Mouse (Mus musculus): ENCODE measurements around the gene Npc1l1.

Gene Npc1l1

GRCm38 (mm10) chr11:6207090-6207489 lies 22.9 kb downstream of the Npc1l1 start:
- no peak for DNase-seq (ENCODE audit: low read depth, low spot score)

DNA sequence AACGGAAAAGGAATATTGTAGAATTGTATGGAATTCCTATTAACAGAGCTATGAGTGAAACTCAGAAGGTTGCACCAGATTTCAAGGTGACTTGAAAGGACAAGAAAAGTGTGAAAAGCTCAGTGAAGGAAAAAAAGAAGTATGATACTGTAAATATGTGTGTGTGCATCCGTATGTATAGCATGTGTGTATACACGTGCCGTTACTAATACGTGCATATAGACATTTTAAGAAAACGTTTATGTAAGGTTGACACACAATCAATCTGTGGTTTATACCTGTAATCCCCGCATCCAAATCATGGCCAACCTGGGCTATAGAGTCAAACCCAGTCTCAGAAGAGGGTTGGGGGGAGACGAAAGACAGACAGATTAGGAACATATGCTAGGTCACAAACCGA lies 29.4 kb downstream of the Npc1l1 start:
- no peak for DNase-seq (ENCODE audit: low read depth, low spot score)

DNA sequence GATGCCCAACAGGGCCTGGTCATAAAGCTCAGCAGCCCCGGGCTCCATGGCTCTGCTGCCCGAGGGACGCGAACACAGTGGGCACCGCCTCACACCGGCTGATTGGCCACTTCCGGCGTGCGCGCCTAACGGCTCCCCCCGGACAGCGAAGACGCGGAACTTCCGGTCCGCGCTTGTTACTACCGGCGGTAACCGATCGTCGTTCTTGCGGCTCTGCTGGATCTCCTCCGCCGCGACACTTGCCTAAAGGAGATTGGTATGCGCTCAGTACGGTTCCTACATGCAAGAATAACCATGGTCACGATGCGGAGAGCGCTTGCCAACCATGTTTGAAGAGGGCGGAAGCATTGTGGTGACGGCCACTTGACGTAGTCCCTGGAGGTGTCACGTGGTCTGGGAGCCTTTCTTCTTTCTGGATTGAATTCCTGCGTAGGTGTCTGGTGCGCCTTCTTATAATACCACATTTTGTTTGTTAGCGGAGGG lies 29.8 kb downstream of the Npc1l1 start, which contains the start of gene Nudcd3:
Gene Nudcd3 (minus strand): TSS at position 329 of the 483 bp plus-strand sequence.
- peak; percentile 92 for DNase-seq (ENCODE audit: low read depth, low spot score)

DNA sequence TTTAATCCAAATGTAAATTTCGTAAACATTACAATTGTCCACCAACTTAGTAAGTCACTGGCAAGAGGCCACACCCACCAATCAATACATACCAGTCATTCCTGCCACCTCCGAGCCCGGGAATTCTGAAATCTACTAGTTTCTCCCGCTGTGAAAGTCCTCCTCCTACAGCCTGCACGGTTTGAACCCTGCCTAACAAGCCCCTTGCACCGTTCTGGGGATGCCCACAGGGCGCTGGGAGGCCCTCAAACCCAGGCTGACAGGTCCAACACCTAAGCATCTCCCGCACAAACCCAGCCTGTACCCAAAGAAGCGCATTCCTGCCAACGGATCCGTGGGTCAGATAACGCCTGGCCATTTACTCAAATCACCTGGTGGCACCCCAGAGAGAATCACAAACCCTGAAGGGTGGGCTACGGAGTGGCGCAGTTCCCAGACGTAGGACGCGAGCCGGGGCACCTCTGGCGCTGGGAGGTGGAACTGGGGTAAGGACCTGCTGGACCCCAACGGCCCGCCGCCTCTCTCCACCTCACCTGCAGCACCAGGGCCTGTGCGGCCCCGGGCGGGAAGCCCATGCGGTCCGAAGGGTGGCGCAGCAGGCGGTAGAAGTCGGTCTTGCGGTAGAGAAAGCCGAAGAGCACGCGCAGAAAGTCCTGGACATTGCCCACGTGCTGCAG lies 30.4 kb downstream of the Npc1l1 start, which contains the start of gene A730071L15Rik:
Gene A730071L15Rik (plus strand): TSS at position 620 of the 677 bp plus-strand sequence.
- peak; percentile 84 for DNase-seq (ENCODE audit: low read depth, low spot score)

DNA sequence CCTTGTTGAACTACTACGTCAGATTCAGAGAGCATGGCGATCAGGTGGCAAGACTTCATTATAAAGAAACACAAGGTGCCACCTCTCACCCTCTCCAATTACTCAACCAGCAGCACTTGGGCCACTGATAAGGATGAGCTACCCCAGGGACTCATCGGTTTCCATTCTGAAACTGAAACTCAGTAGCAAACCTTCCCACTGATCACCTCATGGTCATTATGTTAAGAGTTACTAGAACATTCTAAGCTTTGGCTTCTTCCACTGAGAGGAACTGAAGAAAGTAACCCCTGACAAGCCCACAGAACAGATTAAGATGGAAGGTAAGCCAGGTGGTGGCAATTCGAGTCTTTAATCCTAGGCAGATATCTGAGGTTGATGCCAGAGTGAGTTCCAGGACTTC lies 31.5 kb downstream of the Npc1l1 start:
- no peak for DNase-seq (ENCODE audit: low read depth, low spot score)

DNA sequence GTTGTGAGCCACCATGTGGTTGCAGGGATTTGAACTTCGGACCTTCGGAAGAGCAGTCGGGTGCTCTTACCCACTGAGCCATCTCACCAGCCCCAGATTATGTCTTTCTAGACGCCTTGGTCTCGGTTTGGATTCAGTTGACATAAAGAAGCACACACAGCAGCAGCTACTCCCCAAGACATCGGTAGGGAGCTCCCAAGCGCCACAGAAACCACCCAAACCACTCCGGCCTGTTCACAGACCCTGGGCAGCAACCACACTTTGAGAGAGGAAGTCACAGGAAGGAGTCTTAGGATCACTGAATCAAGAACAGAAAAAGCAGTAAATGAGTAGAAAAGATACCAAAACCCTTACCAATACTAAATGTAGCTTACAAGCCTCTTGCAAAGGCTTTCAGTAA lies 33.2 kb downstream of the Npc1l1 start:
- no peak for DNase-seq (ENCODE audit: low read depth, low spot score)

GRCm38 (mm10) chr11:6187878-6188277 lies 42.1 kb downstream of the Npc1l1 start:
- DNase-seq (ENCODE audit: low read depth, low spot score): peak; percentile 87

GRCm38 (mm10) chr11:6187399-6187798 lies 42.5 kb downstream of the Npc1l1 start:
- no peak for DNase-seq (ENCODE audit: low read depth, low spot score)

GRCm38 (mm10) chr11:6184202-6184935 lies 45.6 kb downstream of the Npc1l1 start:
- no peak for DNase-seq (ENCODE audit: low read depth, low spot score)

- DNase-seq (ENCODE audit: low read depth, low spot score): no peak
These were observed 46.7 kb downstream of the Npc1l1 start for GRCm38 (mm10) chr11:6183246-6183645.

- peak; percentile 97 for DNase-seq (ENCODE audit: low read depth, low spot score)
These were observed 49.0 kb downstream of the Npc1l1 start for GRCm38 (mm10) chr11:6180811-6181399.

GRCm38 (mm10) chr11:6179194-6179593 lies 50.7 kb downstream of the Npc1l1 start:
- no peak for DNase-seq (ENCODE audit: low read depth, low spot score)

GRCm38 (mm10) chr11:6178673-6179166 lies 51.2 kb downstream of the Npc1l1 start:
- DNase-seq (ENCODE audit: low read depth, low spot score): peak; percentile 92

DNA sequence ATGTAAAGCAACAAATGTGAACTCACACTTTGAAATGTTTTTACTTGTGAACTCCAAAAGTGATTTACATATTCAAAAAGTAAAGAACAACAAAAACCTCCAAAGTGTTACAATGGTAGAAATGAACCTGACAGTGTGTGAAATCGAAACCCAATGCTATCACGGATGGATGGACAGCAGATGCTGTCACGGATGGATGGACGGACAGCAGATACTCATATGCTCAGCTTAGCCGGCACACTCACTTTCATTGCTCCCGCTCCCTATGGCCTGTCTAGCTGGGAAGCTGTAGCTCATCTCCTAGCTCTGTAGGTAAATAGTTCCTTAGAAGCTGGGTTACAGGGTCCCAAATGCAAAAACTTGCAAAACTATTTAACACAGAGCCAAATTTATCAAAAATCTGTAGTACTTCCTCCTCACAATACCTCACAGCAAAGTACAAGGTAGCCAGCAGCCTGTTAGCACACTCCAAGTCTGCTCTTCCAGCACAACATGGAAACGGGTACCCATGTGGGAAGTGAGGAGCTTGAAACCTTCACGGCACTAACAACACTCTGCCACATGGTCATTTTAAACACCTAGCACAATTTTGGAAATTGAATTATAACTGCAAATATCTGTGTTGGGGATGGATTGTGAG lies 52.0 kb downstream of the Npc1l1 start:
- no peak for DNase-seq (ENCODE audit: low read depth, low spot score)

- no peak for DNase-seq (ENCODE audit: low read depth, low spot score)
These were observed 54.4 kb downstream of the Npc1l1 start for GRCm38 (mm10) chr11:6175506-6175905.

- DNase-seq (ENCODE audit: low read depth, low spot score): no peak
These were observed 55.2 kb downstream of the Npc1l1 start for GRCm38 (mm10) chr11:6174719-6175118.

GRCm38 (mm10) chr11:6169041-6169663 lies 60.8 kb downstream of the Npc1l1 start:
- peak; percentile 40 for DNase-seq (ENCODE audit: low read depth, low spot score)

GRCm38 (mm10) chr11:6166351-6166750 lies 63.6 kb downstream of the Npc1l1 start:
- DNase-seq (ENCODE audit: low read depth, low spot score): no peak

DNA sequence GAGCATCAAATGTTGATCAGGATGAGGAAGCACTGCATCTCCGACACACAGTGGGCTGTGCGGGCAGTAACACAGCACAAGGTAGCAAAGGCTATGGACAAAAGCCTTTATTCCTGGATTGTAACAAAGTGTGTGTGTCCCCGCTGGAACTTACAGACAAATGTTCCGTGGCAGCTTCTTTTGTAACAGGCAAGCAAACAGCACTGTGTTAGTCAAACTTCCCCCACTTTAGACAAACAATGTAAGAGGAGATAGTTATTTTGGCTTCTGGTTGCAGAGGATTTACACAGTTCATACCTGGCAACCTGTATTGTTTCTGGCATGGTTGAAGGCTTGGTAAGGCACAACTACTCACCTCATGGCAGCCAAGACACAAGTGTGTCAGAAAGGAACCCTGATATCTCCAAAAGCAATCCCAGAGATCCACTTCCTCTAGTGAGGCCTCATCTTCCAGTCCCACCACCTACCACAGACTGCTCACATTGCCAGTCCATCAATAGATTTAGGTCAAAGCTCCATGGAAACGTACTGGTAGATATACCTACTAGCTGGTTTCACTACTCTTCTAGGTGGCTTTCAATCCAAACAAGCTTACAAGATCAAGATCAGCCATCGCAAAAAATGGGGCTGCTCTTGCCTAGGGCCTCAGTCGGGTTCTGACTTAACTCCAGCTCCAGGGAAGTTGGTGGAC lies 64.4 kb downstream of the Npc1l1 start:
- DNase-seq (ENCODE audit: low read depth, low spot score): no peak

DNA sequence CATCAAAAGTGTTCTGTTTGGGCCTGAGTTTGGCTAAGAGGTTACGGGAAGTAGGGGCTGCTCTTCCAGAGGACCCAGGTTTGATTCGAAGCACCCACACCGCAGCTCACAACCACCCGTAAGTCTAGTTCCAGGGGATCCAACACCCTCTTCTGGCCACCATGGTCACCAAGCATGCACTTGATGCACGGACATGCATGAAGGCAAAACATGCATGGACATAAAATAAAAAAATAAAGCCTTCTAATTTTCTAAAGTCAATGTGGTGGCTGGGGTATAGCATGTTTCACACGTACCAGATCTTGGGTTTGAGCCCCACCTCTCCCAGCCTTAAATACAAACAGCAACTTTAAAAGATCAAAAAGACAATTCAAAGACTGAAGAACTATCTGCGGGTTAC lies 65.2 kb downstream of the Npc1l1 start:
- no peak for DNase-seq (ENCODE audit: low read depth, low spot score)

DNA sequence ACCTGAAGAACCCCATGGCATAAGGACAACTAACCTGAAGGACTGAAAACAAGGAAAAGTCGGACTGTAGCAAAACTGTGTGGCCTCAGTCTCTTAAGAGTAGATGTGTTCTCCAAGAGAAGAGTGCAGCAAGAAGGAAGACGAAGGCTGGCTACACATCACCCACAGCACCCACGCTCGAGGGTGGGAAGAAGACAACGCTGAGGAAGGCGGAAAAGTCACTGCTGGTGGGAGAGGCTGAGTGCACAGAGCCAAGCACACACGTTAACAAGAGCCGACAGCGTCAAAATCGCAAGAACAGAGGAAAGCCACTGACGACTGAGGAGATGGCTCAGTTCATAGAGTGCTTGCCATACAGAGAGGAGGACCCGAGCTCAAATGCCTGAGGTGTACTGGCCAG lies 66.2 kb downstream of the Npc1l1 start:
- DNase-seq (ENCODE audit: low read depth, low spot score): no peak

All from R1 (cell line).